Mouse (Mus musculus): ENCODE measurements around the gene Dusp3. TPM values are rescaled to one million over a fixed set of nuclear protein-coding genes. Genes with fewer than 3 reads are reported as not detected.
"Not testable (repeated sequence)": the region's sequence is repeated elsewhere in the genome, so short reads cannot be mapped to it uniquely, and the experiment has no call there.

The Dusp3 gene
- polyA plus RNA-seq, 1 experiment from 2014 or later: 20.2 TPM

- H3K9me3 ChIP-seq; H3K36me3 ChIP-seq; H3K4me2 ChIP-seq; H3K27ac ChIP-seq (replicated peaks); H3K9ac ChIP-seq; H3K4me3 ChIP-seq; ATAC-seq (ENCODE audit: low read depth): not testable (repeated sequence)
- Histone ChIP-seq H3K27me3 (peaks cover 11% of the 10 kb centered on the region), H3K4me1 (replicated peaks) (peaks cover 32% of the 10 kb centered on the region)
- 65% methylated on average over 6 of the region's 6 CpGs for WGBS
Measured at GRCm38 (mm10) chr11:101985450-101985849, 1.4 kb downstream of the Dusp3 start.

- 1% methylated on average over 69 of the region's 71 CpGs for WGBS
- Histone ChIP-seq H3K27me3 (peaks cover 11% of the 10 kb centered on the region), H3K9me3 (no peaks in the 10 kb centered on the region), H3K9ac (peak within 1 kb of the TSS; percentile 76), H3K27ac (replicated peaks) (peak within 1 kb of the TSS; percentile 65), H3K36me3 (no peaks in the 10 kb centered on the region), H3K4me3 (peak within 1 kb of the TSS; percentile 54), H3K4me2 (peak within 1 kb of the TSS; percentile 95), H3K4me1 (replicated peaks) (peaks cover 32% of the 10 kb centered on the region)
- peak; percentile 72 for ATAC-seq (ENCODE audit: low read depth)
Measured at GRCm38 (mm10) chr11:101984054-101985025, 2.5 kb downstream of the Dusp3 start, which contains the start of gene Cfap97d1. Cfap97d1 (plus strand) TSS chr11:101984279.

- WGBS: 74% methylated on average over 10 of the region's 10 CpGs
- Histone ChIP-seq H3K27ac (replicated peaks) (no peak overlapping the region; the same call in 1 of the 2 replicates), H3K27me3 (peaks cover 11% of the 10 kb centered on the region)
Measured at GRCm38 (mm10) chr11:101983431-101983921, 3.3 kb downstream of the Dusp3 start.

GRCm38 (mm10) chr11:101982981-101983411, 3.8 kb downstream of the Dusp3 start:
- Histone ChIP-seq H3K9me3 (no peaks in the 10 kb centered on the region), H3K4me1 (replicated peaks) (peaks cover 32% of the 10 kb centered on the region), H3K4me3 (no peak overlapping the region), H3K27ac (replicated peaks) (no peak overlapping the region; the same call in 1 of the 2 replicates), H3K9ac (no peak overlapping the region), H3K36me3 (no peaks in the 10 kb centered on the region), H3K4me2 (peak overlapping the region; percentile 95), H3K27me3 (peaks cover 11% of the 10 kb centered on the region)
- ATAC-seq (ENCODE audit: low read depth): no peak
- 62% methylated on average over 6 of the region's 6 CpGs for WGBS

More at GRCm38 (mm10) chr11:101983431-101983921, 3.3 kb downstream of the Dusp3 start:
- H3K9ac ChIP-seq: no peak overlapping the region; the same call in 1 of the 2 replicates
- peaks cover 32% of the 10 kb centered on the region for H3K4me1 ChIP-seq (replicated peaks)
- no peak for ATAC-seq (ENCODE audit: low read depth)
- H3K36me3 ChIP-seq: no peaks in the 10 kb centered on the region
- H3K9me3 ChIP-seq: no peaks in the 10 kb centered on the region
- peak overlapping the region; percentile 54 for H3K4me3 ChIP-seq
- peak overlapping the region; percentile 95 for H3K4me2 ChIP-seq

GRCm38 (mm10) chr11:101981850-101982249, 5.0 kb downstream of the Dusp3 start:
- Histone ChIP-seq H3K4me2 (no peak overlapping the region), H3K27me3 (peaks cover 4% of the 10 kb centered on the region; the same call in 1 of the 2 replicates), H3K27ac (replicated peaks) (no peak overlapping the region), H3K9ac (no peak overlapping the region), H3K4me1 (replicated peaks) (peaks cover 32% of the 10 kb centered on the region), H3K4me3 (no peak overlapping the region), H3K9me3 (no peaks in the 10 kb centered on the region), H3K36me3 (0 out of 2 replicates have a peak, but pooled peaks cover 2% of the 10 kb centered on the region)
- 84% methylated on average over 12 of the region's 12 CpGs for WGBS
- ATAC-seq (ENCODE audit: low read depth): no peak

GRCm38 (mm10) chr11:101980603-101981157, 6.1 kb downstream of the Dusp3 start:
- WGBS: 75% methylated on average over 9 of the region's 9 CpGs
- Histone ChIP-seq H3K36me3 (0 out of 2 replicates have a peak, but pooled peaks cover 5% of the 10 kb centered on the region), H3K27me3 (no peaks in the 10 kb centered on the region), H3K4me3 (no peak overlapping the region), H3K9me3 (no peaks in the 10 kb centered on the region), H3K27ac (replicated peaks) (no peak overlapping the region), H3K4me1 (replicated peaks) (peaks cover 24% of the 10 kb centered on the region), H3K9ac (no peak overlapping the region), H3K4me2 (no peak overlapping the region)
- no peak for ATAC-seq (ENCODE audit: low read depth)

- H3K27me3 ChIP-seq: no peaks in the 10 kb centered on the region
- no peak overlapping the region for H3K27ac ChIP-seq (replicated peaks)
- H3K4me1 ChIP-seq (replicated peaks): peaks cover 13% of the 10 kb centered on the region
- no peaks in the 10 kb centered on the region for H3K9me3 ChIP-seq
- 91% methylated on average over 5 of the region's 5 CpGs for WGBS
- H3K4me3 ChIP-seq: no peak overlapping the region
- 0 out of 2 replicates have a peak, but pooled peaks cover 5% of the 10 kb centered on the region for H3K36me3 ChIP-seq
- ATAC-seq (ENCODE audit: low read depth): no peak
- no peak overlapping the region for H3K4me2 ChIP-seq
- H3K9ac ChIP-seq: no peak overlapping the region
Measured at GRCm38 (mm10) chr11:101979140-101979539, 7.7 kb downstream of the Dusp3 start.

GRCm38 (mm10) chr11:101976949-101977348, 9.9 kb downstream of the Dusp3 start:
- Histone ChIP-seq H3K27ac (replicated peaks) (no peak overlapping the region), H3K4me3 (no peak overlapping the region), H3K36me3 (0 out of 2 replicates have a peak, but pooled peaks cover 5% of the 10 kb centered on the region), H3K4me1 (replicated peaks) (no peaks in the 10 kb centered on the region), H3K27me3 (no peaks in the 10 kb centered on the region), H3K9ac (no peak overlapping the region), H3K9me3 (no peaks in the 10 kb centered on the region), H3K4me2 (no peak overlapping the region)
- 95% methylated on average over 7 of the region's 7 CpGs for WGBS
- ATAC-seq (ENCODE audit: low read depth): no peak

- no peak overlapping the region for H3K9ac ChIP-seq
- H3K9me3 ChIP-seq: no peaks in the 10 kb centered on the region
- 0 out of 2 replicates have a peak, but pooled peaks cover 5% of the 10 kb centered on the region for H3K36me3 ChIP-seq
- no peak overlapping the region for H3K4me3 ChIP-seq
- no peak overlapping the region for H3K27ac ChIP-seq (replicated peaks)
- ATAC-seq (ENCODE audit: low read depth): no peak
- no peaks in the 10 kb centered on the region for H3K4me1 ChIP-seq (replicated peaks)
- WGBS: 54% methylated on average over 9 of the region's 9 CpGs
- peaks cover 1% of the 10 kb centered on the region; the same call in 1 of the 2 replicates for H3K27me3 ChIP-seq
- no peak overlapping the region for H3K4me2 ChIP-seq
Measured at GRCm38 (mm10) chr11:101974923-101975322, 11.9 kb downstream of the Dusp3 start.

GRCm38 (mm10) chr11:101974181-101974580, 12.6 kb downstream of the Dusp3 start:
- WGBS: 60% methylated on average over 6 of the region's 6 CpGs
- H3K36me3 ChIP-seq: 0 out of 2 replicates have a peak, but pooled peaks cover 5% of the 10 kb centered on the region
- no peaks in the 10 kb centered on the region for H3K4me1 ChIP-seq (replicated peaks)
- ATAC-seq (ENCODE audit: low read depth): no peak
- no peak overlapping the region for H3K4me2 ChIP-seq
- peaks cover 3% of the 10 kb centered on the region; the same call in 1 of the 2 replicates for H3K27me3 ChIP-seq
- H3K4me3 ChIP-seq: no peak overlapping the region
- H3K9ac ChIP-seq: no peak overlapping the region
- no peak overlapping the region for H3K27ac ChIP-seq (replicated peaks)
- H3K9me3 ChIP-seq: no peaks in the 10 kb centered on the region

GRCm38 (mm10) chr11:101973496-101973895, 13.3 kb downstream of the Dusp3 start:
- peaks cover 3% of the 10 kb centered on the region for H3K27me3 ChIP-seq
- H3K4me2 ChIP-seq: no peak overlapping the region
- ATAC-seq (ENCODE audit: low read depth): no peak
- WGBS: 78% methylated on average over 9 of the region's 9 CpGs
- no peak overlapping the region for H3K4me3 ChIP-seq
- no peaks in the 10 kb centered on the region for H3K9me3 ChIP-seq
- H3K27ac ChIP-seq (replicated peaks): no peak overlapping the region
- 0 out of 2 replicates have a peak, but pooled peaks cover 5% of the 10 kb centered on the region for H3K36me3 ChIP-seq
- H3K4me1 ChIP-seq (replicated peaks): peaks cover 3% of the 10 kb centered on the region
- H3K9ac ChIP-seq: no peak overlapping the region

- H3K36me3 ChIP-seq: 0 out of 2 replicates have a peak, but pooled peaks cover 5% of the 10 kb centered on the region
- H3K9ac ChIP-seq: no peak overlapping the region
- no peak overlapping the region for H3K27ac ChIP-seq (replicated peaks)
- peaks cover 7% of the 10 kb centered on the region for H3K4me1 ChIP-seq (replicated peaks)
- H3K27me3 ChIP-seq: peaks cover 10% of the 10 kb centered on the region
- no peak overlapping the region for H3K4me3 ChIP-seq
- 92% methylated on average over 5 of the region's 5 CpGs for whole genome bisulfite sequencing
- no peak for ATAC-seq (ENCODE audit: low read depth)
- H3K4me2 ChIP-seq: no peak overlapping the region
- H3K9me3 ChIP-seq: no peaks in the 10 kb centered on the region
Measured at GRCm38 (mm10) chr11:101972651-101973050, 14.2 kb downstream of the Dusp3 start.

All from neural tube, embryonic 13.5 days (tissue).